Mouse (Mus musculus): ENCODE data around the gene Tsc1. TPM values are rescaled to one million over a fixed set of nuclear protein-coding genes. Genes with fewer than 3 reads are reported as not detected.

Gene Tsc1
- polyA plus RNA-seq, 1 experiment: 1.7 TPM

DNA sequence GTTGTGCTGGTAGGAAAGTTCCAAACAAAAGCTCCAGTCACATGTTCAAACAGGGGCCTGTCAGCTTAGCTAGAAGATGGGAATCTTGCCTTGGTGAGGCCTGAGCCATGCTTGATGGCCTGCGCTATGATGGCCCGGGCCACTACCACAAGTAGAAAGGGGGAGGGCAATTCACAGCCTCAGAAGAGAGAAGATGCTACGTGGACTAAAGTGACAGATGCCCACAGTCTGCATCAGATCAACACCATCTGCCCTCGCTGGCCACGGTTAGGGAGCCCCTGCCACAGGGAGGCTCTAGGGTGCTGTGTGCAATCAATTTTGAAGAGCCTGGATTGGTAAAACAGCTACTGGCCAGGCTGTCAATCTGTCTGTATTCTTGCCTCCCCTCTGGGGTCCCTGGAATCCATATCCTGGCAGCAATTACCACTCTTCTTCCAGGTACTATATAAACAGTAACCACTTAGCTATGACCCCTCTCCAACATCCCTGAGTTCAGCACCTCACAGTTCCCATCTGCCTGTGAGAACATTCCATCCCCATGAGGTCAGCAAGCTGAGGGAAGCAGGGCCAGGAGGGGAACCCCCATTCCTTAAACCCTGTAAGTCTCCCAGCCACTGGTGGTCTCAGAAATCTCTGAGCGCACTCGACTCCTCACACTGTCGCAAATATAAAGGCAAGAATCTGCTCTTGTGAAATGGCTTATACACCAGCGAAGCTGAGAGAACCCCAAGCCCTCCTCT lies 3.8 kb upstream of the Tsc1 start:
- Histone ChIP-seq H3K36me3 (replicated peaks; ENCODE audit: low read length) (no peaks in the 10 kb centered on the region), H3K4me3 (replicated peaks) (no peak overlapping the region), H3K4me1 (peaks cover 42% of the 10 kb centered on the region), H3K9me3 (no peaks in the 10 kb centered on the region), H3K27me3 (replicated peaks) (peaks cover 2% of the 10 kb centered on the region)
- no peak for TF ChIP-seq FLI1 (IDR thresholded peaks at IDR 0.05; ENCODE audit: low read length)
- TF ChIP-seq GATA1 (IDR thresholded peaks at IDR 0.05; ENCODE audit: borderline replicate concordance, low read length): no peak

DNA sequence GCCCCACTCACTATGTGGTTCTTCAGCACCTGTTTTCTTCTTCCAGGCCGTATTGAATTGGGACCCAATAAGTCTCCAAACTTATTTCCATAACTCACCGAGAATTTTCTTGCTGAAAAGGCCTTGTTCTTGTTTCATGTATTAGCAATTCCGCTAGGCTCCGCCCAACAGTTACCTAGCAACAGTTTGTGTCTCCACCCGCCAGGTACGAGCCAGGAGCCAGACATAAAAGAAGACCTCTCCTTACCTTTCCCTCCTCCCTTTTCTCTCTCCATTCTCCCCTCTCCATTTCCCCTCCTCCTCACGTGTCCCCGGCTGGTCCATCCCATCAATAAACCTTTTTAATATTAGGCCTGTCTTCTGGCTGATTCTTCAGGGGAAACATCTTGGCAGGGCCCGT lies 2.7 kb upstream of the Tsc1 start:
- Histone ChIP-seq H3K36me3 (replicated peaks; ENCODE audit: low read length) (no peaks in the 10 kb centered on the region), H3K4me3 (replicated peaks) (no peak overlapping the region), H3K27me3 (replicated peaks) (peaks cover 2% of the 10 kb centered on the region), H3K4me1 (peaks cover 40% of the 10 kb centered on the region), H3K9me3 (no peaks in the 10 kb centered on the region)
- TF ChIP-seq GATA1 (IDR thresholded peaks at IDR 0.05; ENCODE audit: borderline replicate concordance, low read length) (no peak), FLI1 (IDR thresholded peaks at IDR 0.05; ENCODE audit: low read length) (no peak)

DNA sequence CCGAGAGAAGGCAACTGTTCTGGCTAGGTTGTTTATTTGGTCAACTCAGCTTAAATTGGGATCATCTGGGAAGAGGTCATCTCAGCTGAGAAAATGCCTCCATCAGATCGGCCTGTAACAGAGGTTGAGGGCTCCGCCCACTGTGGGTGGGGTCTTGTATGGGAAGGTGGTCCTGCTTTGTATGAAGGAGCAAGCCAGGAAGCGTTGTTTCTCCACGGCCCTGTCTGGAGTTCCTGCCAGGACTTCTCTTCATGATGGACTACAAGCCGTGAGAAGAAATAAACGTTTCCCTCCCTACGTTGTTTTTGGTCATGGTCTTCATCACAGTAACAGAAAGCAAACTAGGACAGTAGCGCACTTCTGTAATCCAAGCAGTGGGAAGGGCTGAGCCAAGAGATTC lies 2.1 kb upstream of the Tsc1 start:
- Histone ChIP-seq H3K4me3 (replicated peaks) (no peak overlapping the region), H3K9me3 (no peaks in the 10 kb centered on the region), H3K27me3 (replicated peaks) (peaks cover 2% of the 10 kb centered on the region), H3K36me3 (replicated peaks; ENCODE audit: low read length) (no peaks in the 10 kb centered on the region), H3K4me1 (peaks cover 35% of the 10 kb centered on the region)
- TF ChIP-seq FLI1 (IDR thresholded peaks at IDR 0.05; ENCODE audit: low read length) (no peak), GATA1 (IDR thresholded peaks at IDR 0.05; ENCODE audit: borderline replicate concordance, low read length) (no peak)

DNA sequence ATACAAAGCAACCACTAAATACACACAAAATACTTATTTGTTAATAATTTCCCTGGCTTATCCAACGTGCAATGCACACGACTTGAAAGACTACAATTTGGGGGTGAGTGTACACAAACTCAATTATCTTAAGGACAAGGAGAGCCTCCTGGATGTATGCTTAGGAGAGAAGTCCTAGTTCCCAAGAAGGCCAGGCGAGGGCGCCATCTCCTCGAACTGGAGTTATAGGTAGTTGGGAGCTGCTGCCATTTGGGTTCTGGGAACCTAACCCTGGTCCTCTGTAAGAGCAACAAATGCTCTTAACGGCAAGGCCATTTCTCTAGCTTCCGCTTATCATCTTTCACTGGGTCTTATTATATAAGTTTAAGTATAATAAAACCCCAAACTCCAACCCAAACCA lies 1.2 kb upstream of the Tsc1 start:
- TF ChIP-seq FLI1 (IDR thresholded peaks at IDR 0.05; ENCODE audit: low read length) (no peak), GATA1 (IDR thresholded peaks at IDR 0.05; ENCODE audit: borderline replicate concordance, low read length) (no peak)
- no peaks in the 10 kb centered on the region for H3K9me3 ChIP-seq
- H3K4me3 ChIP-seq (replicated peaks): no peak overlapping the region
- H3K4me1 ChIP-seq: peaks cover 38% of the 10 kb centered on the region
- peaks cover 2% of the 10 kb centered on the region for H3K27me3 ChIP-seq (replicated peaks)
- H3K36me3 ChIP-seq (replicated peaks; ENCODE audit: low read length): no peaks in the 10 kb centered on the region

DNA sequence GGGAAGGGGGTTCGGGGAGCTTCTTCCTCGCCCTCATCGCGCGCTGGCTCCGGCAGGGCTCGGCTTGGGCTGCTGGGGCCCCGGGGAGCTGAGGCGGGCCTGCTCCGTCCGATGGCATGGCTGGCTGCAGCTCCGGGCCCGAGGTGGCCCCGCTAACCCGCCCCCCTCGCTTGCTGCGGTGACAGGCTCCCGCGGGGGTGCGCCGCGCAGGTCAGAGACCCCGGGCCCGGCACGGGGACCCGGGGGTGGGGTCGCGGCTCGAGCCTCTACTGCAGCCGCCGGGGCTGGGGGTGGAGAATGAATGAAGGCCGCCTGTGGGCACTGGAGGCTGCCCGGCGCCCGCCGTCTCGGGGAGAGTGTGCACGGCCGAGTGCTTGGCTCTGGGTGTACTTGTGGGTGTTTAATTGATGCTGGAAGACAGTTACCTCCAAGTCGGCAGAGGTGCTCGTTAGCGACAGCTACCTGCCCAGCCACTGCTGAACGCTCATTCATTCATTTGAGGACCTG lies 460 bp downstream of the Tsc1 start:
- Histone ChIP-seq H3K27me3 (replicated peaks) (peaks cover 2% of the 10 kb centered on the region), H3K9me3 (no peaks in the 10 kb centered on the region), H3K4me3 (replicated peaks) (peak overlapping the region; percentile 95), H3K4me1 (peaks cover 48% of the 10 kb centered on the region), H3K36me3 (replicated peaks; ENCODE audit: low read length) (no peaks in the 10 kb centered on the region)
- TF ChIP-seq FLI1 (IDR thresholded peaks at IDR 0.05; ENCODE audit: low read length) (no peak), GATA1 (IDR thresholded peaks at IDR 0.05; ENCODE audit: borderline replicate concordance, low read length) (no peak)

DNA sequence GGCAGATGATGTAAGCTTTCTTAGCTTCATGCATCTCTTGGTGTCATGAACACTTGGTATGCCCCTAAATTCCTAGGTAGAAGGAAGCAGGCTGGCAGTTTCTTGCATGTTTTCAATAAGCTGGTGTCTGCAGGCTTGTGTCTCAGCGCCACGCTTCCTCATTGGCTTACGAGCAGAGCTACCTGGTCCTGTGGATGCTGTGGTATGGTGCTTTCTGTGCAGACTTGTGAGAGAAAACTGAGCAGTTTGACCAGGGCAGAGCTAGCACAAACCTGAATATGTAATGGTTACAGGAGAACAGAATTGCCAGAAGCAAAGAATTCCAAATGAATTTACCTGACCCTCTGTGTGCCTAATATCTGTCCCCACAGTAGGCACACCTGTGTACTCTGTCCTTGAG lies 2.1 kb downstream of the Tsc1 start:
- no peaks in the 10 kb centered on the region for H3K9me3 ChIP-seq
- H3K4me1 ChIP-seq: peaks cover 44% of the 10 kb centered on the region
- TF ChIP-seq GATA1 (IDR thresholded peaks at IDR 0.05; ENCODE audit: borderline replicate concordance, low read length) (no peak), FLI1 (IDR thresholded peaks at IDR 0.05; ENCODE audit: low read length) (no peak)
- H3K27me3 ChIP-seq (replicated peaks): no peaks in the 10 kb centered on the region
- H3K4me3 ChIP-seq (replicated peaks): no peak overlapping the region
- no peaks in the 10 kb centered on the region for H3K36me3 ChIP-seq (replicated peaks; ENCODE audit: low read length)

DNA sequence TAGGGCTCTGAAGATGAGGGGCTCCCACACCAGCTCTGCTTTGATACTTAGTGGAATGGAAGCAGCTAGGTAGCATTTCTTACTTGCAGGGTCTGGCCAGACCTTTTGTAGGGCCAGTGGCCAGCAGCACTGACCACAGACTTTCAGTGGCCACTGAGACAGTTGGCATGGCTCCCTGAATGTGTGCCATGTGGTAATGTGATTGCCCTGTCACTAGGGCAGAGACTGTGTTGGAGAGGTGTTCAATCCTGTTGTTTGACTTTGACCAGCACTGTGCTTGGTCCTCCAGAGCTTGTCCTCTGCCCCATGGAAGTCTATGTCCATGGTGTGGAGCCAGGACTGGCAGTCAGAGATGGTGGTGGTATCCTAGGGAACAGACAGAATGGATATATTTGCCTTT lies 9.5 kb downstream of the Tsc1 start:
- Histone ChIP-seq H3K4me3 (replicated peaks) (no peak overlapping the region), H3K36me3 (replicated peaks; ENCODE audit: low read length) (peaks cover 28% of the 10 kb centered on the region), H3K4me1 (peaks cover 24% of the 10 kb centered on the region), H3K9me3 (no peaks in the 10 kb centered on the region), H3K27me3 (replicated peaks) (no peaks in the 10 kb centered on the region)
- TF ChIP-seq FLI1 (IDR thresholded peaks at IDR 0.05; ENCODE audit: low read length) (no peak), GATA1 (IDR thresholded peaks at IDR 0.05; ENCODE audit: borderline replicate concordance, low read length) (no peak)

DNA sequence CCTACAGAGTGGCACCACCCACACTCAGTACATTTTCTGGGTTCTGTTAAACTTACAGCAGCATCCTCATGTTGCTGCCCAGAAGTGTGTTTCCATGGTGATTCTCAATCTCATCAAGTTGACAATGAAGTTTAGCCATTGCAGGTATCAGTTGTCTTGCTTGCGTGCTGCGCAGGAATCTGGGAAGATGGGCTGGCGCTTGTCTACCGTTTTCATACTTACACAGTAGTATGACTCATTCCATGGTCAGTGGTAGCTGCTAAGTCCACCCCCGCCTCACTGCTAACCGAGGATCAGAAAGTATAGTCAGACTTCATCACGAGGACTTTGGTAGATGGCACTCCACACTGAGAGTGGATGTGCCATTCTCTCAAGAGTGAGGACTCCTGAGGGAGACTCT lies 12.3 kb downstream of the Tsc1 start:
- Histone ChIP-seq H3K4me3 (replicated peaks) (no peak overlapping the region), H3K9me3 (no peaks in the 10 kb centered on the region), H3K27me3 (replicated peaks) (no peaks in the 10 kb centered on the region), H3K36me3 (replicated peaks; ENCODE audit: low read length) (peaks cover 52% of the 10 kb centered on the region), H3K4me1 (peaks cover 13% of the 10 kb centered on the region)
- TF ChIP-seq FLI1 (IDR thresholded peaks at IDR 0.05; ENCODE audit: low read length) (no peak), GATA1 (IDR thresholded peaks at IDR 0.05; ENCODE audit: borderline replicate concordance, low read length) (no peak)

DNA sequence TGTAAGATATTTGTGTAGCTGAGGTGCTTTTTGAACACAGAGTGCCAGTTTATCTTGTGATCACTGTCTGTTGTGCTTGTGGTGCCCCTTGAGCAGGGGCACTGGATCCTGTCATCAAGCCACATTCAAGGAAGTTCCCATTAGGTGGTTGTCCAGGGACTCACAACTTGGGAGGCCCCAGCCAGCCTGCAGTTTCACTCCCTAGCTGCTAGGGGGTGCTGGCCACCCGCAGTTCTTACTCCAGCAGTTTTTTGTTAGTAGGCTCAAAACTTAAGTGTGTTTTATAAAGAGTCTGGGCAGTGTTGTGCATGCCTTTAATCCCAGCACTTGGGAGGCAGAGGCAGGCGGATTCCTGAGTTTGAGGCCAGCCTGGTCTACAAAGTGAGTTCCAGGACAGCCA lies 13.3 kb downstream of the Tsc1 start:
- TF ChIP-seq GATA1 (IDR thresholded peaks at IDR 0.05; ENCODE audit: borderline replicate concordance, low read length): no peak
- no peak for TF ChIP-seq FLI1 (IDR thresholded peaks at IDR 0.05; ENCODE audit: low read length)
- Histone ChIP-seq H3K4me3 (replicated peaks) (no peak overlapping the region), H3K9me3 (no peaks in the 10 kb centered on the region), H3K36me3 (replicated peaks; ENCODE audit: low read length) (peaks cover 61% of the 10 kb centered on the region), H3K27me3 (replicated peaks) (no peaks in the 10 kb centered on the region), H3K4me1 (peaks cover 9% of the 10 kb centered on the region)

DNA sequence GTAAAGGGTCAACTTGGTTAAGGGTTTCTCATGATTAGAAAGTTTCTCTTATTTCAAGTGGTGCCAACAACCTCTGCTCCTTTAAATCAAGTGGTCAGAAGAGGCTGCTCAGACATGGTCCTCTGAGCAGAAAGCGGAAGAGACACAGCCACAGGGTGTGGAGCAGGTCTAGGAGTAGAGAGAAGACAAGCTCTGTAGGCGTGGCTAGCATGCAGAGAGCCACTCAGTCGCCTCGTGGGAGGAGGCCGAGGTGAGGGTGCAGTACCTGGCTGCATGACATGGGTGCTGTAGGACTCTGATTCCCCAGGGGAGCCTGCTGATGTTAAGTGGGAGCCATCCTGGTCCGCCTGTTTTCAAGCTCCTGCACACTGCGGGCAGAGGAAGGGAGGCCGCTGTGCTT lies 15.2 kb downstream of the Tsc1 start:
- peaks cover 78% of the 10 kb centered on the region for H3K36me3 ChIP-seq (replicated peaks; ENCODE audit: low read length)
- no peak overlapping the region for H3K4me3 ChIP-seq (replicated peaks)
- no peaks in the 10 kb centered on the region for H3K27me3 ChIP-seq (replicated peaks)
- TF ChIP-seq FLI1 (IDR thresholded peaks at IDR 0.05; ENCODE audit: low read length) (no peak), GATA1 (IDR thresholded peaks at IDR 0.05; ENCODE audit: borderline replicate concordance, low read length) (no peak)
- peaks cover 9% of the 10 kb centered on the region for H3K4me1 ChIP-seq
- H3K9me3 ChIP-seq: no peaks in the 10 kb centered on the region

Data from megakaryocyte, embryonic 14.5 days (primary cell).